Mouse (Mus musculus) heart, embryonic 14.5 days (tissue): ENCODE results near the gene Jak1. TPM values are rescaled to one million over a fixed set of nuclear protein-coding genes. Genes with fewer than 3 reads are reported as not detected.

Experiments used
- ATAC-seq: fragments of 200-750 bp; cut with Nextera tagmentation; 2 replicates; pipeline ENCODE4 v1.8.0; 2017; ENCODE audit warnings: low read depth, moderate TSS enrichment; ENCODE audit not compliant: insufficient number of reproducible peaks, insufficient read depth, low FRiP score
- H3K27ac ChIP-seq, 2 experiments: fragments of 200-500 bp in 1 of 2; fragments of 300-500 bp in 1 of 2; sonication (generic) in 1 of 2; replicated peaks in 1 of 2; 2 replicates each; pipeline ENCODE4 v1.5.1; 2012 to 2014; ENCODE audit warnings: low read depth in 2 of 2, low read length in 2 of 2, control low read depth in 1 of 2, mild to moderate bottlenecking in 1 of 2, mixed read lengths in 1 of 2; ENCODE audit not compliant: control insufficient read depth in 1 of 2, insufficient read depth in 1 of 2
- H3K27me3 ChIP-seq: fragments of 300-500 bp; sonication (generic); 2 replicates; pipeline ENCODE4 v1.6.1; 2014; ENCODE audit warnings: mild to moderate bottlenecking, low read length, control low read depth; ENCODE audit not compliant: control insufficient read depth, insufficient read depth
- H3K36me3 ChIP-seq: fragments of 300-500 bp; sonication (generic); 2 replicates; pipeline ENCODE4 v1.6.1; 2014; ENCODE audit warnings: mild to moderate bottlenecking, control low read depth, low read length, mixed read lengths; ENCODE audit not compliant: control insufficient read depth, insufficient read depth
- H3K4me1 ChIP-seq, 2 experiments: fragments of 200-500 bp in 1 of 2; fragments of 300-500 bp in 1 of 2; sonication (generic) in 1 of 2; 2 replicates each; pipeline ENCODE4 v1.6.1; 2012 to 2014; ENCODE audit warnings: low read length in 2 of 2, control low read depth in 1 of 2, mixed read lengths in 1 of 2; ENCODE audit not compliant: control insufficient read depth in 2 of 2, insufficient read depth in 2 of 2
- H3K4me2 ChIP-seq: fragments of 300-500 bp; sonication (generic); 2 replicates; pipeline ENCODE4 v1.6.1; 2014; ENCODE audit warnings: mild to moderate bottlenecking, low read length
- H3K4me3 ChIP-seq, 2 experiments: fragments of 200-500 bp in 1 of 2; fragments of 300-500 bp in 1 of 2; sonication (generic) in 1 of 2; 2 replicates each; pipeline ENCODE4 v1.5.1; 2012 to 2014; ENCODE audit warnings: low read length in 2 of 2, mild to moderate bottlenecking in 2 of 2, control low read depth in 1 of 2, low read depth in 1 of 2, moderate library complexity in 1 of 2; ENCODE audit not compliant: control insufficient read depth in 1 of 2, insufficient read depth in 1 of 2
- H3K9ac ChIP-seq: fragments of 300-500 bp; sonication (generic); 2 replicates; pipeline ENCODE4 v1.6.1; 2014; ENCODE audit warnings: mild to moderate bottlenecking, low read length
- H3K9me3 ChIP-seq: fragments of 300-500 bp; sonication (generic); 2 replicates; pipeline ENCODE4 v1.6.1; 2016; ENCODE audit warnings: low read length, control low read depth; ENCODE audit not compliant: control insufficient read depth
- WGBS: fragments of 180-500 bp; shearing (Covaris S2); extraction: QIAGEN DNeasy Blood & Tissue Kit; methylation state at CpG from one replicate; pipeline ENCODE4 v1.1.7; 2014; 5-methylcytosine and 5-hydroxymethylcytosine counted together
- polyA plus RNA-seq: library from polyadenylated mRNA; unstranded; fragments of >200 nt; fragmentation: Nextera tagmentation; extraction: Ambion mirVana; gene quantifications from 2 replicates; pipeline ENCODE4 v1.2.1, GENCODE M21; 2014

Gene Jak1
- polyA plus RNA-seq, 1 experiment from 2014 or later, result 67.1 TPM

DNA sequence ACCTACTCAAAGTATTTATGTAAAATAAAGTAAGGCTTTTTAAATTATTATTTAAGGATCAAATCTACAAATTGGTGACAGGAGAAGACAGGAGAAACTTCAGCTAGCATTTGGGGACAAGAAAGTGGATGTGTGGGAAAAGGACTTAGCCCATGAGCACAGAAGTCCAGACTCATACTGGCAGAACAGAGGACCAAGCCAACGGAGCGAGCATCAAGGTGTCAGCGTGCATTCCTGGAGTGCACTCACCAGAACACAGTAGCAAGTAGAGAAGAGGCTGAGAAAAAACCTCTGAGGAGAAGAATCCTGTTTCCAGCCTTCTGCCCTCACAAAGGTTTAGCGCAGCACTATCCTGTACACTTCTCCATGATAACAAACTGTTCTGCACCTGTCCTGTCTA, 48.8 kb downstream of the Jak1 start:
- Histone ChIP-seq H3K27me3 (no peaks in the 10 kb centered on the region), H3K4me1 (peaks cover 0 to 3% of the 10 kb centered on the region in 2 experiments; a peak in 2 of 4 replicates), H3K4me2 (no peak overlapping the region), H3K9ac (no peak overlapping the region), H3K9me3 (no peaks in the 10 kb centered on the region), H3K36me3 (no peaks in the 10 kb centered on the region), H3K4me3 (no peak overlapping the region), H3K27ac (no peak overlapping the region)
- 64% methylated on average over 4 of the region's 4 CpGs for WGBS
- no peak for ATAC-seq

DNA sequence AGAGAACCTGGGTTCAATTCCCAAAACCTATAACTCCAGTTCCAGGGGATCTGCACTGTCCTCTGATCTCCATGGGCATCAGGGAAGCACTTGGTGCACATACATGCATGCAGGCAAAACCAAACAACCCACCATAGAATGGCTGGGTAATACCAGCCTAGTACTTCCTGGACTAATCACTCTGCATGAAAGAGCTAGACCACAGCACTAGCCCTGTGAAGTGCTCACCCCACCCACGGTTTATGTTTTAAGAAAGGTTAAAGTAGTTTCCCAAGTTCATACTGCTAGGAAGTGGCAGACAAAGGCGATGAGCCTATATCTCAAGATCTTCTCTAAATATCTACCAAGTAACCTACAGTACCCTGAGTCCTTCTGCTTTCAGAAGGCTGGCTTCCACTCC, 51.6 kb downstream of the Jak1 start:
- WGBS, result 78% methylated on average over 2 of the region's 2 CpGs
- Histone ChIP-seq H3K4me3 (no peak overlapping the region), H3K4me2 (no peak overlapping the region), H3K9ac (no peak overlapping the region), H3K36me3 (no peaks in the 10 kb centered on the region), H3K4me1 (no peaks in the 10 kb centered on the region), H3K27me3 (no peaks in the 10 kb centered on the region), H3K9me3 (no peaks in the 10 kb centered on the region), H3K27ac (no peak overlapping the region)
- ATAC-seq, result no peak

DNA sequence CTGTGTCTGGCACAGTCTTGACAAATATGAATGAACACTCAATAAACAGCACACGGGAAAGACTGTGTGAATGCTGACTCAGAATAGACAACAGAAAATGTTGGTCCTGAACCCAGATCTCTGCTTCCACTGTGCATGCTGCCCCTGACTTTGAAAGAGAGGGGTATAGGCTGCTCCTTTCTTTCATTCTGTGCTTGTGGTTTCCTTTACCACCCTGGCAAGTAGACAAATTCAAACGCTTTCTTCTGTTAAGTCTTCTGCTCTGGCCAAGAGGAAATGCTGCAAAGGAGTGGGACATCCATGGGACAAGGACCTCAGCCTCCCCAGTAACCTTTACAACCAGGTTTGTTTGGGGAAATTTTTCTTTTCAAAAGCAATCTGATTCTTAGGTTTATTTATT, 57.6 kb downstream of the Jak1 start:
- Histone ChIP-seq H3K4me1 (peaks cover 5 to 8% of the 10 kb centered on the region in 2 experiments), H3K4me2 (no peak overlapping the region), H3K27ac (no peak overlapping the region), H3K9me3 (no peaks in the 10 kb centered on the region), H3K27me3 (no peaks in the 10 kb centered on the region), H3K4me3 (no peak overlapping the region), H3K9ac (no peak overlapping the region), H3K36me3 (no peaks in the 10 kb centered on the region)
- WGBS, result 74% methylated on average over 2 of the region's 2 CpGs
- no peak for ATAC-seq

DNA sequence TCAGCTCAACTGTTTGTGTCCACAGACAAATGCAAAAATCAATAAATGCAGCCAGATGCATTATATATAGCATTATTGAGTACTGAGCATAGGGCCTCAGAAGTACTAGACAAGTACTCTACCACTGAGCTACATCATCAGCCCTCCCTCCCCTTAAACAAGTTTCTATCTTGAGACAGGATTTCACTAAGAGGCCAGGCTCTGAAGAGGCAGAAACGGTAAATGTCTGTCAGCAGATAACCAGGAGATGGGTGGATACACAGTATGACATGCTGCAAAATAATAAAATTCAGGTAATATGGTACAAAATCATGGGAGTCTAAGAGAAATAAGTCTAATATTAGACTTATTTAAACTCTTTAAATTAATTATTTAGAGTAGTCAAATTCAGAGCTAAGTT, 61.6 kb downstream of the Jak1 start:
- no peak for ATAC-seq
- WGBS, result 24% methylated on average over 1 of the region's 1 CpGs

DNA sequence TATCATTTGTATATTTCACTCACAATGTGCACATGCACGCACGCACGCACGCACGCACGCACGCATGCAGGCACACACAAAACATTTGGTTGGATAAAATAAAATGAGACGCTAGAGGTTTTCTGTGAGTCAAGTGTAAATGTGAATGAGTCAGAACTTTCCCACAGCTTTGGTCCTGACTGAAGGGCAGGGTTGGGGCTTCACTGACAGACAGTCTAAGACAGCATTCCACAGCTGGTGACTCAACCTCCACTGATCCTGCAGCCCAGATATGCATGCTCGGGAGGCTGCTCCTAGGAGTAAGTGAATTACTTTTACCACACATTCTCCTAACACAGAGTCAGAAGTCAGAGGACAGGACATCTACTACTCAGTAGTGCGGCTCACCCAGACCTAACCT, 62.5 kb downstream of the Jak1 start:
- peaks cover 14 to 27% of the 10 kb centered on the region in 2 experiments for H3K4me1 ChIP-seq
- H3K4me3 ChIP-seq, result no peak overlapping the region
- no peaks in the 10 kb centered on the region for H3K9me3 ChIP-seq
- no peak overlapping the region for H3K4me2 ChIP-seq
- ATAC-seq, result no peak
- no peak overlapping the region for H3K27ac ChIP-seq
- H3K9ac ChIP-seq, result no peak overlapping the region
- no peaks in the 10 kb centered on the region for H3K27me3 ChIP-seq
- H3K36me3 ChIP-seq, result no peaks in the 10 kb centered on the region
- 73% methylated on average over 10 of the region's 10 CpGs for WGBS

More for the DNA sequence above, 61.6 kb downstream of the Jak1 start:
- no peaks in the 10 kb centered on the region for H3K36me3 ChIP-seq
- H3K4me3 ChIP-seq, result no peak overlapping the region
- H3K9ac ChIP-seq, result no peak overlapping the region
- H3K27ac ChIP-seq, result no peak overlapping the region
- peaks cover 9 to 18% of the 10 kb centered on the region in 2 experiments for H3K4me1 ChIP-seq
- H3K4me2 ChIP-seq, result no peak overlapping the region
- no peaks in the 10 kb centered on the region for H3K27me3 ChIP-seq
- H3K9me3 ChIP-seq, result no peaks in the 10 kb centered on the region

DNA sequence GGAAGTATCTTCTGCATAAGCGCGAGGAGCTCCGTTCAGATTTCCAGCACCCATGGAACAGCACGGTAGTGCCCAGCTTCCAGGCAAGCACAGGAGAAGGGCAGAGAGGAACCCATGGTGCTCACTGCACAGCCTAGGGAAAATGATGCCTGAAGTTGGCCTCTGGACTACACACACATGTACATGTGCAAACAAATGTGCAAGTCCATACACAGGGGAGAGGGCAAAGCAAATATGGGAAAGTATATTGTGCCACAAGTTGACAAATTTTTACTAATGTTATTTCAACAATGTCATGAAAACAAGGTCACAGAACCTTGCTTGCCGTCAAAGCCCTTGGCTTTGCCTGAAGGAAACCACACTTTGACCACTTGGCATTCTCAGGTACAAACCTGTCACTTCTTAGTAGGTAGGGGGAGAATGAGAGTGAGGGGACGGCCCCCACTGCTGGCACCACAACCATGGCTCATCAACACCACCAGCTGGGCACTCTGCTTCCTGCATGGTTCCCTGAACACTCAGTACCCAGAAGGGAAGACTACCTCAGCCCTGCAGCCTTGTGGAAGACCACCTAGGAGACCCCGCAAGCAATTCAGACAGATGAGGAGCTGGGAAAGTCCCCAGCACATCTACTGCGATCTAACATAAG, 65.5 kb downstream of the Jak1 start:
- Histone ChIP-seq H3K27me3 (no peaks in the 10 kb centered on the region), H3K36me3 (no peaks in the 10 kb centered on the region), H3K4me2 (no peak overlapping the region), H3K9me3 (no peaks in the 10 kb centered on the region), H3K9ac (no peak overlapping the region), H3K4me3 (no peak overlapping the region), H3K4me1 (peaks cover 14 to 28% of the 10 kb centered on the region in 2 experiments), H3K27ac (no peak overlapping the region)
- WGBS, result 84% methylated on average over 8 of the region's 8 CpGs
- ATAC-seq, result no peak

DNA sequence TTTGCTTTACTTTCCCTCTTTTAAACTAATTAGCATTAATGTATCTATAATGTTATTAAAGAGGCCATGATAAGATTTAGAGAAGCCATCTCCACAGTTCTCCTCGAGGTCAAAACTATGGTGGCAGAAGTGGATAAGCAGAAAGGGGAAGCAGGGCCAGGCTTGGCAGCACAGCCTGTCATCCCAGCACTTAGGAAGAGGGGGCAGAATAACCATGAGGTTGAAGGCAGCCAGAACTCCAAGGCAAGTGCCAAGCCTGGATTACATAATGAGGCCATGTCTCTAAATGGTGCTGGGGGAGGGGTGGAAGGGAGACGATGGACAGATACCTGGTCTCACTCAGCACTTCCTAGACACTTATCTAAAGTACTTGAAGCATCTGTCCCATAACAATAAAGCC, 66.7 kb downstream of the Jak1 start:
- no peaks in the 10 kb centered on the region for H3K27me3 ChIP-seq
- no peak overlapping the region for H3K27ac ChIP-seq
- 14% methylated on average over 2 of the region's 2 CpGs for WGBS
- H3K9me3 ChIP-seq, result no peaks in the 10 kb centered on the region
- peaks cover 14 to 28% of the 10 kb centered on the region in 2 experiments for H3K4me1 ChIP-seq
- H3K4me2 ChIP-seq, result no peak overlapping the region
- no peak overlapping the region for H3K4me3 ChIP-seq
- H3K9ac ChIP-seq, result no peak overlapping the region
- no peak for ATAC-seq
- peaks cover 2% of the 10 kb centered on the region; the same call in 1 of the 2 replicates for H3K36me3 ChIP-seq
